Mouse (Mus musculus) bone marrow, adult 2 months (tissue): ENCODE measurements around the gene H2-M10.3. TPM values are rescaled to one million over a fixed set of nuclear protein-coding genes. Genes with fewer than 3 reads are reported as not detected.
"Not testable (repeated sequence)": the region's sequence is repeated elsewhere in the genome, so short reads cannot be mapped to it uniquely, and the experiment has no call there.

Experiments used
- H3K27ac ChIP-seq: fragments of 200-500 bp; 2 replicates; pipeline ENCODE4 v1.5.1; 2012; ENCODE audit warnings: low read depth, mild to moderate bottlenecking, control low read depth, inconsistent platforms, low read length; ENCODE audit not compliant: control insufficient read depth, poor library complexity, insufficient read depth
- H3K4me1 ChIP-seq: fragments of 200-500 bp; 2 replicates; pipeline ENCODE4 v1.6.1; 2011; ENCODE audit warnings: low read length; ENCODE audit not compliant: control insufficient read depth, insufficient read depth
- H3K4me3 ChIP-seq: fragments of 200-500 bp; replicated peaks from 2 replicates; pipeline ENCODE3; 2011; ENCODE audit warnings: mild to moderate bottlenecking, low read depth, low read length, control low read depth; ENCODE audit not compliant: control insufficient read depth
- CTCF ChIP-seq: fragments of 200-500 bp; IDR thresholded peaks from 2 replicates; pipeline ENCODE4 v1.5.1; 2011; ENCODE audit warnings: low read length, control low read depth; ENCODE audit not compliant: control insufficient read depth, insufficient read depth
- POLR2A ChIP-seq: fragments of 200-500 bp; IDR thresholded peaks from 2 replicates; pipeline ENCODE4 v1.6.1; 2011; ENCODE audit warnings: low read depth, mild to moderate bottlenecking, control low read depth, low read length, borderline replicate concordance; ENCODE audit not compliant: control insufficient read depth
- WGBS: fragments of 180-500 bp; shearing (Covaris S2); methylation state at CpG from one replicate; pipeline ENCODE4 v1.1.7; 2018; 5-methylcytosine and 5-hydroxymethylcytosine counted together
- polyA plus RNA-seq: library from polyadenylated mRNA; stranded (reverse); fragments of >200 nt; gene quantifications from 2 replicates; pipeline ENCODE4 v1.2.4, GENCODE M21; 2011; ENCODE audit warnings: low replicate concordance; ENCODE audit not compliant: missing spikeins, insufficient read depth, insufficient read length

H2-M10.3 gene
- not detected in 2 replicates for polyA plus RNA-seq

- not testable (repeated sequence) for H3K4me3 ChIP-seq, H3K4me1 ChIP-seq
- WGBS: 78% methylated on average over 2 of the region's 2 CpGs
These were observed at the start of gene H2-M10.3 for GRCm38 (mm10) chr17:36368317-36368716. Gene H2-M10.3 (minus strand): TSS chr17:36368417.

GRCm38 (mm10) chr17:36417416-36417815 lies 49.2 kb upstream of the H2-M10.3 start:
- 56% methylated on average over 2 of the region's 2 CpGs for whole genome bisulfite sequencing
- Histone ChIP-seq H3K27ac (no peak overlapping the region), H3K4me1 (no peaks in the 10 kb centered on the region), H3K4me3 (no peak overlapping the region)
- TF ChIP-seq POLR2A (no peak), CTCF (no peak)

More at GRCm38 (mm10) chr17:36368317-36368716, at the start of gene H2-M10.3:
- not testable (repeated sequence) for H3K27ac ChIP-seq

GRCm38 (mm10) chr17:36415407-36415806 lies 47.2 kb upstream of the H2-M10.3 start:
- no peaks in the 10 kb centered on the region for H3K4me1 ChIP-seq
- 4% methylated on average over 1 of the region's 1 CpGs for WGBS
- no peak overlapping the region for H3K4me3 ChIP-seq
- H3K27ac ChIP-seq: no peak overlapping the region
- TF ChIP-seq POLR2A: no peak
- no peak for TF ChIP-seq CTCF

- H3K27ac ChIP-seq: no peak overlapping the region
- H3K4me1 ChIP-seq: no peaks in the 10 kb centered on the region
- 24% methylated on average over 1 of the region's 1 CpGs for WGBS
- TF ChIP-seq CTCF (no peak), POLR2A (no peak)
- no peak overlapping the region for H3K4me3 ChIP-seq
These were observed 46.1 kb upstream of the H2-M10.3 start for GRCm38 (mm10) chr17:36414361-36414760.

GRCm38 (mm10) chr17:36389907-36390306 lies 21.7 kb upstream of the H2-M10.3 start:
- Histone ChIP-seq H3K4me3 (no peak overlapping the region), H3K27ac (no peak overlapping the region), H3K4me1 (no peaks in the 10 kb centered on the region)
- 0% methylated on average over 2 of the region's 2 CpGs for WGBS
- TF ChIP-seq POLR2A: no peak

- H3K4me1 ChIP-seq, H3K27ac ChIP-seq: not testable (repeated sequence)
These were observed 5.8 kb downstream of the H2-M10.3 start for GRCm38 (mm10) chr17:36362404-36362803.

GRCm38 (mm10) chr17:36357512-36357911 lies 10.7 kb downstream of the H2-M10.3 start:
- not testable (repeated sequence) for H3K27ac ChIP-seq, H3K4me1 ChIP-seq, H3K4me3 ChIP-seq
- peak; percentile 39; the same call in 1 of the 2 replicates for TF ChIP-seq CTCF

More at GRCm38 (mm10) chr17:36362404-36362803, 5.8 kb downstream of the H2-M10.3 start:
- H3K4me3 ChIP-seq: not testable (repeated sequence)

- Histone ChIP-seq H3K4me3 (no peak overlapping the region), H3K4me1 (no peaks in the 10 kb centered on the region), H3K27ac (no peak overlapping the region)
- TF ChIP-seq CTCF (no peak), POLR2A (no peak)
- 39% methylated on average over 3 of the region's 3 CpGs for WGBS
These were observed 12.5 kb downstream of the H2-M10.3 start for GRCm38 (mm10) chr17:36355763-36356162.

- H3K4me3 ChIP-seq, H3K4me1 ChIP-seq, H3K27ac ChIP-seq: not testable (repeated sequence)
- TF ChIP-seq CTCF: peak; percentile 35; the same call in 1 of the 2 replicates
These were observed 12.9 kb downstream of the H2-M10.3 start for GRCm38 (mm10) chr17:36355343-36355742.
